Mouse (Mus musculus): ENCODE measurements around the gene I830077J02Rik.

DNA sequence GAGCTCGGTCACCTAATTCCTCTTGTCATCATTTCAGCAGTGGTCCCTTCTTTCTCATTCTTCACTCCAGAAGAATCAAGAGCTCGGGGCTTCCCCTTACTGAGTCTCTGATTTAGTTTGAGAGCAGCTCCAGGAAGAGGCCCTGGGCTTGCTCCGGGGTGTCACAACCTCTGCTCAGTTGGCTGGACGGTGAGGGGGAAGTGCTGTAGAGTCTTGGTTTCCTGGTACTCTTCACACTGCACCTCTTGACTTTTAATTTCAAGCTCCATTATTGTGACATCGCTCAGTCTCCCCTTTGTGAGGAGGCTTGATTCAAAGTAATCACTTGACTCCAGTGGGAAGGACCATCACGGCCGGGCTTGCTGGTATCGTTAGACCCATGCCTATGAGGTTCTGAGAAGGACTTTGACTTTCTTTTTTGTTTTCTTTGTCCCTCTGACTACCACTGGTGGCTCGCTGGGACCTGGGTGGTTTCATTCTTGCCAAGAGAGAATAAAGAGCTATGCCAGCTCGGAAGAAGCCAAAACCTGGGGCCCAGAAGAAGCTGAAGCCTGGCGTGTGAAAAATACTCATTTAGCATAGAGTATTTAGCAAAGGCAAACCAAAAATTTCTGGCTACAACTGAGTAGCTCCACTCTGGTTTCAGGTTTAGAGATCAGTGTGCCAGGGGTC is 21.8 kb downstream of the I830077J02Rik start:
- TF ChIP-seq CTCF (IDR thresholded peaks at IDR 0.05; ENCODE audit: control insufficient read depth, insufficient read depth, low read length) (no peak), POLR2A (IDR thresholded peaks at IDR 0.05; ENCODE audit: borderline replicate concordance, control insufficient read depth, low read depth, low read length) (no peak)
